Comparison of ENCODE assay signal across 23 mouse cellular contexts in the genomic region with DNA sequence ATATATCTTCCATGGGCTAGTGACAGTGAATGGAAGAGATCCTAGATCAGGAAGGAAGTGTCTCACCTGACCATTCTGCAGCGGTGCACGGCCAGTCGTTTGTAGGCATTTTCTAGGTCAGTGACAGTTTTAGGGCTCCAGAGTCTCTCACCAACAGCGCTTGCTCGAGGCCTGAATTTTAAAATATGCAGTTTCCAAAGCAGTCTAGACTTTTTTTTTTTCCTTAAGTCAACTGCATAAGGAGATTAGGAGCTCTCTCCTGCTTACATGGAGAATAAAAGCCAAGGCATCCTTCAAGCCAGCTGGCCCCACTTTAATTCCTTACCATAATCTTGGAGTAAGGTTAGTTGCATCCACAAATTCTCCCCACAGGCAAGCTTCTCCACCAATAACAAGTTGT.
"Had no signal": no experiment of that assay in that cellular context is flagged by ENCODE, and none has a peak within 500 bp of the region (broad histone marks: within the 10 kb centered on the region; RNA-seq: fewer than 3 reads in every experiment).

No protein-coding gene starts in this region.

- H3K4me2 ChIP-seq: kidney, embryonic 15.5 days; limb, embryonic 13.5 days; liver, embryonic 12.5 days; liver, embryonic 15.5 days; lung, embryonic 15.5 days; midbrain, embryonic 11.5 days had no signal

- H3K4me1 ChIP-seq: kidney, embryonic 15.5 days; limb, embryonic 10.5 days; limb, embryonic 13.5 days; liver, embryonic 12.5 days; liver, embryonic 15.5 days; lung, embryonic 15.5 days had no signal

- H3K4me3 ChIP-seq: kidney, embryonic 15.5 days; limb, embryonic 10.5 days; limb, embryonic 13.5 days; liver, embryonic 12.5 days; liver, embryonic 15.5 days; lung, embryonic 15.5 days had no signal

- H3K9me3 ChIP-seq: kidney, embryonic 15.5 days; limb, embryonic 10.5 days; limb, embryonic 13.5 days; liver, embryonic 12.5 days; liver, embryonic 15.5 days; lung, embryonic 15.5 days had no signal

- H3K27me3 ChIP-seq: kidney, embryonic 15.5 days; limb, embryonic 13.5 days; liver, embryonic 12.5 days; liver, embryonic 15.5 days; lung, embryonic 15.5 days had no signal

- H3K9ac ChIP-seq: kidney, embryonic 15.5 days; limb, embryonic 13.5 days; liver, embryonic 12.5 days; liver, embryonic 15.5 days; lung, embryonic 15.5 days had no signal

- ATAC-seq: inflammation-experienced regulatory T-cells, adult 6 months; liver, embryonic 12.5 days had no signal

- H3K27ac ChIP-seq: kidney, embryonic 15.5 days; limb, embryonic 10.5 days; limb, embryonic 13.5 days; liver, embryonic 12.5 days; lung, embryonic 15.5 days; stomach, postnatal 0 days had no signal

- DNase-seq: kidney, adult 8-10 months; kidney, postnatal 10 days; kidney, postnatal 36 days; layer of hippocampus, postnatal 36 days; liver; lung, adult 18-20 months; lung, postnatal 14 days; lung, postnatal 4 days; midbrain, embryonic 14.5 days; right cerebral cortex, adult 18-20 months; right cerebral cortex, postnatal 14 days; right cerebral cortex, postnatal 4 days; thymus, adult 2 months; thymus, postnatal 14 days had no signal
